23 mouse cellular contexts compared by ENCODE assay signal in the genomic region with DNA sequence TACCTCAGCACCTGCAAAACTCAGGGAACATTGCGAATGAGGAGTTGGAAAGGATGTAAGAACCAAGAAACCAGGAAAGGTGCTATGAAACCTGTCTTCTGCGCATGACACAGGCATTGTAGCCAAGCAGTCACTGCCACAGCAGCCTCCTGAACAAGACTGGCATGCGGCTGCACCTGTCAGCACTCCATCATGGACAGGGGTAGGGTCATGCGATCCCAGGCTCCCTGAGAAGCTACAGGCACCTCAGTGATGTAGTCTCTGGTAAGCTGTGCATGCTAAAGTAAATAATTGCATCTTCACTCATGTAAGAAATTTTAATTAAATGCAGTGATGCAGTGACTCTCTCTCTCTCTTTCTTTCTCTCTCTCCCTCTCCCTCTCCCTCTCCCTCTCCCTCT. TPM values are rescaled to one million over a fixed set of nuclear protein-coding genes. Genes with fewer than 3 reads are reported as not detected.
DNase-seq lines count a peak whose midpoint lies in the region; ATAC-seq and TF ChIP-seq lines count a peak whose summit lies in the region.
"Had no signal": no experiment of that assay in that cellular context is flagged by ENCODE, and none has a peak within 500 bp of the region (broad histone marks: within the 10 kb centered on the region; RNA-seq: fewer than 3 reads in every experiment).

No protein-coding gene starts in this region.

- H3K36me3 ChIP-seq in kidney, embryonic 15.5 days, result no peaks in the 10 kb centered on the region
- H3K36me3 ChIP-seq in kidney, postnatal 0 days (ENCODE audit: insufficient read depth, low read length), result no peaks in the 10 kb centered on the region
- no peaks in the 10 kb centered on the region for H3K36me3 ChIP-seq in kidney, embryonic 14.5 days (ENCODE audit: control insufficient read depth, insufficient read depth, low read length)
- no peaks in the 10 kb centered on the region for H3K36me3 ChIP-seq in limb, embryonic 10.5 days
- H3K36me3 ChIP-seq: embryonic facial prominence, embryonic 10.5 days; embryonic facial prominence, embryonic 12.5 days; forebrain, embryonic 15.5 days; G1E had no signal

- H3K4me1 ChIP-seq in kidney, embryonic 15.5 days, result no peaks in the 10 kb centered on the region
- H3K4me1 ChIP-seq in kidney, postnatal 0 days (replicated peaks; ENCODE audit: insufficient read depth, low read length), result no peaks in the 10 kb centered on the region
- no peaks in the 10 kb centered on the region for H3K4me1 ChIP-seq in kidney, embryonic 14.5 days (ENCODE audit: control insufficient read depth, insufficient read depth, low read length)
- no peaks in the 10 kb centered on the region for H3K4me1 ChIP-seq in limb, embryonic 10.5 days
- H3K4me1 ChIP-seq: embryonic facial prominence, embryonic 10.5 days; embryonic facial prominence, embryonic 12.5 days; forebrain, embryonic 13.5 days; forebrain, embryonic 15.5 days had no signal

- H3K9me3 ChIP-seq in kidney, embryonic 15.5 days (replicated peaks), result no peaks in the 10 kb centered on the region
- H3K9me3 ChIP-seq in kidney, postnatal 0 days (replicated peaks; ENCODE audit: low read length), result no peaks in the 10 kb centered on the region
- no peaks in the 10 kb centered on the region for H3K9me3 ChIP-seq in kidney, embryonic 14.5 days (ENCODE audit: control insufficient read depth, low read length)
- H3K9me3 ChIP-seq in limb, embryonic 10.5 days (replicated peaks), result no peaks in the 10 kb centered on the region
- H3K9me3 ChIP-seq: embryonic facial prominence, embryonic 10.5 days; embryonic facial prominence, embryonic 12.5 days; forebrain, embryonic 15.5 days; G1E had no signal

- no peak overlapping the region for H3K4me2 ChIP-seq in kidney, embryonic 15.5 days
- no peak overlapping the region for H3K4me2 ChIP-seq in kidney, postnatal 0 days (ENCODE audit: low read length)
- no peak overlapping the region for H3K4me2 ChIP-seq in kidney, embryonic 14.5 days (replicated peaks; ENCODE audit: low read depth, low read length)
- H3K4me2 ChIP-seq: embryonic facial prominence, embryonic 12.5 days; forebrain, embryonic 13.5 days; forebrain, embryonic 15.5 days had no signal

- H3K27ac ChIP-seq in kidney, embryonic 15.5 days, result no peak overlapping the region
- H3K27ac ChIP-seq in kidney, postnatal 0 days, result no peak overlapping the region
- no peak overlapping the region for H3K27ac ChIP-seq in kidney, embryonic 14.5 days (ENCODE audit: low read depth, low read length)
- H3K27ac ChIP-seq in limb, embryonic 10.5 days, result no peak overlapping the region
- H3K27ac ChIP-seq: embryonic facial prominence, embryonic 10.5 days; embryonic facial prominence, embryonic 12.5 days; forebrain, embryonic 13.5 days; forebrain, embryonic 15.5 days had no signal

- H3K27me3 ChIP-seq in kidney, embryonic 15.5 days, result no peaks in the 10 kb centered on the region
- no peaks in the 10 kb centered on the region for H3K27me3 ChIP-seq in kidney, postnatal 0 days (ENCODE audit: insufficient read depth, low read length)
- H3K27me3 ChIP-seq in kidney, embryonic 14.5 days (ENCODE audit: control insufficient read depth, insufficient read depth, low read length), result no peaks in the 10 kb centered on the region
- H3K27me3 ChIP-seq in limb, embryonic 10.5 days (ENCODE audit: low read depth, poor library complexity, severe bottlenecking), result no peaks in the 10 kb centered on the region
- H3K27me3 ChIP-seq: embryonic facial prominence, embryonic 12.5 days; forebrain, embryonic 13.5 days; forebrain, embryonic 15.5 days; Patski had no signal

- H3K4me3 ChIP-seq in kidney, embryonic 15.5 days (replicated peaks), result no peak overlapping the region
- H3K4me3 ChIP-seq in kidney, postnatal 0 days (replicated peaks; ENCODE audit: low read depth, low read length), result no peak overlapping the region
- H3K4me3 ChIP-seq in kidney, embryonic 14.5 days (ENCODE audit: low read length), result no peak overlapping the region
- no peak overlapping the region for H3K4me3 ChIP-seq in limb, embryonic 10.5 days
- H3K4me3 ChIP-seq: embryonic facial prominence, embryonic 10.5 days; embryonic facial prominence, embryonic 12.5 days; forebrain, embryonic 13.5 days; forebrain, embryonic 15.5 days had no signal

- 73% methylated on average over 4 of the region's 4 CpGs for whole genome bisulfite sequencing in kidney, embryonic 15.5 days
- 65% methylated on average over 4 of the region's 4 CpGs for WGBS in kidney, postnatal 0 days
- WGBS in kidney, embryonic 14.5 days, result 70% methylated on average over 4 of the region's 4 CpGs
- 90% methylated on average over 4 of the region's 4 CpGs for WGBS in limb, embryonic 10.5 days

- no peak for TF ChIP-seq CTCF in kidney, postnatal 0 days (IDR thresholded peaks at IDR 0.05; ENCODE audit: low read depth)

- no peak for DNase-seq in kidney, adult 18-20 months
- DNase-seq in kidney, postnatal 0 days (ENCODE audit: low spot score), result no peak
- DNase-seq in limb, embryonic 10.5 days (ENCODE audit: low spot score), result peak; percentile 20
- DNase-seq: adrenal gland, adult 8-10 months; adrenal gland, postnatal 14 days; adrenal gland, postnatal 36 days; B cell, adult 2 months; cerebellum, adult 11-12 months; cerebellum, adult 2 months; cerebellum, adult 9-10 months; cerebellum, postnatal 10 days; cerebellum, postnatal 25 days had no signal

- peak; percentile 77 for ATAC-seq in kidney, embryonic 15.5 days (replicated peaks; ENCODE audit: low FRiP score)
- peak; percentile 43; the same call in 1 of the 2 replicates for ATAC-seq in kidney, postnatal 0 days (replicated peaks; ENCODE audit: low FRiP score, low read depth)
- no peak for ATAC-seq in kidney, embryonic 14.5 days (ENCODE audit: low FRiP score, low TSS enrichment)
- ATAC-seq: activated CD4-positive, CD25-positive, alpha-beta regulatory T cell, adult 4 months; CD4-positive, CD25-positive, alpha-beta regulatory T cell, adult 4 months; forebrain, embryonic 13.5 days; forebrain, embryonic 15.5 days; Patski had no signal

- no peak overlapping the region for H3K9ac ChIP-seq in kidney, embryonic 15.5 days
- H3K9ac ChIP-seq in kidney, postnatal 0 days (ENCODE audit: low read depth, low read length), result no peak overlapping the region
- no peak overlapping the region for H3K9ac ChIP-seq in kidney, embryonic 14.5 days (ENCODE audit: low read depth, low read length)
- H3K9ac ChIP-seq: embryonic facial prominence, embryonic 12.5 days; forebrain, embryonic 13.5 days; forebrain, embryonic 15.5 days had no signal

RNA-seq across cellular contexts. Expression of a gene that starts 28.7 kb away (rescaled TPM):
- not detected in 2 replicates for polyA plus RNA-seq in kidney, embryonic 15.5 days (2015; fragmentation: Nextera tagmentation; extraction: Ambion mirVana)
- 0.29 TPM in 1 of 2 replicates, not detected in the other for polyA plus RNA-seq in kidney, postnatal 0 days (2015; fragmentation: Nextera tagmentation; extraction: Ambion mirVana)
- polyA plus RNA-seq in kidney, embryonic 14.5 days (2014; fragmentation: Nextera tagmentation; extraction: Ambion mirVana), result not detected in 2 replicates
- not detected in 2 replicates for polyA plus RNA-seq in limb, embryonic 10.5 days (2016; fragmentation: Nextera tagmentation; extraction: Ambion mirVana)
- polyA plus RNA-seq: activated CD4-positive, CD25-positive, alpha-beta regulatory T cell, adult 4 months; CD4-positive, CD25-positive, alpha-beta regulatory T cell, adult 4 months; embryonic facial prominence, embryonic 10.5 days; forebrain, embryonic 11.5 days; forebrain, embryonic 13.5 days; forebrain, embryonic 15.5 days; G1E; Patski had no signal
